ENCODE assay signal across 8 mouse cellular contexts in genomic region chrX:48462297-48462696, GRCm38 (mm10). TPM values are rescaled to one million over a fixed set of nuclear protein-coding genes. Genes with fewer than 3 reads are reported as not detected.
A peak's percentile ranks its signal among the peaks of the same experiment; 100 is the strongest.
DNase-seq lines count a peak whose midpoint lies in the region; ATAC-seq and TF ChIP-seq lines count a peak whose summit lies in the region.

No protein-coding gene starts in this region.

- no peak for TF ChIP-seq CTCF in left cerebral cortex, adult 2 months (IDR thresholded peaks at IDR 0.05)

- no peaks in the 10 kb centered on the region for H3K27me3 ChIP-seq in embryonic facial prominence, embryonic 14.5 days (replicated peaks; ENCODE audit: control insufficient read depth, insufficient read depth, low read length)
- H3K27me3 ChIP-seq in limb, embryonic 10.5 days (ENCODE audit: low read depth, poor library complexity, severe bottlenecking), result peaks cover 29% of the 10 kb centered on the region
- H3K27me3 ChIP-seq in neural tube, embryonic 15.5 days (replicated peaks), result no peaks in the 10 kb centered on the region

- no peak overlapping the region for H3K27ac ChIP-seq in left cerebral cortex, adult 2 months
- H3K27ac ChIP-seq in embryonic facial prominence, embryonic 14.5 days (replicated peaks; ENCODE audit: low read depth, low read length), result no peak overlapping the region
- H3K27ac ChIP-seq in limb, embryonic 10.5 days, result 0 out of 2 replicates have a peak overlapping the region, but pooled peaks have one; percentile 72
- no peak overlapping the region for H3K27ac ChIP-seq in neural tube, embryonic 15.5 days (replicated peaks)

- H3K9me3 ChIP-seq in embryonic facial prominence, embryonic 14.5 days (ENCODE audit: control insufficient read depth, low read length), result no peaks in the 10 kb centered on the region
- no peaks in the 10 kb centered on the region; the same call in 1 of the 2 replicates for H3K9me3 ChIP-seq in limb, embryonic 10.5 days (replicated peaks)
- no peaks in the 10 kb centered on the region for H3K9me3 ChIP-seq in neural tube, embryonic 15.5 days (replicated peaks)

- no peaks in the 10 kb centered on the region for H3K36me3 ChIP-seq in embryonic facial prominence, embryonic 14.5 days (ENCODE audit: control insufficient read depth, insufficient read depth, low read length)
- H3K36me3 ChIP-seq in limb, embryonic 10.5 days, result no peaks in the 10 kb centered on the region
- no peaks in the 10 kb centered on the region for H3K36me3 ChIP-seq in neural tube, embryonic 15.5 days

- no peak for DNase-seq in left cerebral cortex, adult 2 months (ENCODE audit: extremely low spot score in 1 of 2, low spot score in 2 of 2)
- no peak for DNase-seq in left cerebral cortex, postnatal 14 days (ENCODE audit: low spot score in 2 of 2)
- no peak for DNase-seq in embryonic facial prominence, embryonic 14.5 days (ENCODE audit: low spot score)
- DNase-seq in limb, embryonic 10.5 days (ENCODE audit: low spot score), result peak; percentile 35
- no peak for DNase-seq in retina, embryonic 14.5 days (ENCODE audit: low spot score)
- DNase-seq in cerebellum, postnatal 14 days, result no peak
- no peak for DNase-seq in gastrocnemius, postnatal 10 days

- no peaks in the 10 kb centered on the region for H3K4me1 ChIP-seq in embryonic facial prominence, embryonic 14.5 days (ENCODE audit: control insufficient read depth, insufficient read depth, low read length)
- 0 out of 2 replicates have a peak, but pooled peaks cover 3% of the 10 kb centered on the region for H3K4me1 ChIP-seq in limb, embryonic 10.5 days
- H3K4me1 ChIP-seq in neural tube, embryonic 15.5 days, result peaks cover 8% of the 10 kb centered on the region; the same call in 1 of the 2 replicates

- intact Hi-C loops in left cerebral cortex, adult 2 months (cut with DNase I), result loop anchor here (2.0 to 5.0 kb wide), 2 partner anchors 39 to 480 kb away; no protein-coding TSS in a partner anchor
- intact Hi-C loops in left cerebral cortex, postnatal 14 days (cut with DNase I), result loop anchor here (5.0 to 10.0 kb wide), 2 partner anchors 40 to 467 kb away; no protein-coding TSS in a partner anchor

- H3K9ac ChIP-seq in embryonic facial prominence, embryonic 14.5 days (ENCODE audit: low read depth, low read length), result no peak overlapping the region
- H3K9ac ChIP-seq in neural tube, embryonic 15.5 days (replicated peaks), result no peak overlapping the region

- no peak for ATAC-seq in embryonic facial prominence, embryonic 14.5 days (ENCODE audit: low read depth)
- ATAC-seq in neural tube, embryonic 15.5 days (ENCODE audit: low FRiP score), result no peak; the same call in 1 of the 2 replicates

- WGBS in embryonic facial prominence, embryonic 14.5 days, result 42% methylated on average over 4 of the region's 4 CpGs
- 20% methylated on average over 4 of the region's 4 CpGs for WGBS in limb, embryonic 10.5 days
- 41% methylated on average over 4 of the region's 4 CpGs for WGBS in neural tube, embryonic 15.5 days

- peak overlapping the region; percentile 65 for H3K4me2 ChIP-seq in embryonic facial prominence, embryonic 14.5 days (ENCODE audit: low read depth, low read length)
- H3K4me2 ChIP-seq in neural tube, embryonic 15.5 days, result peak overlapping the region; percentile 72

- H3K4me3 ChIP-seq in left cerebral cortex, adult 2 months, result peak overlapping the region; percentile 41
- H3K4me3 ChIP-seq in embryonic facial prominence, embryonic 14.5 days (ENCODE audit: low read depth, low read length), result peak overlapping the region; percentile 40
- peak overlapping the region; percentile 49 for H3K4me3 ChIP-seq in limb, embryonic 10.5 days
- peak overlapping the region; percentile 38 for H3K4me3 ChIP-seq in neural tube, embryonic 15.5 days (replicated peaks)

RNA-seq across cellular contexts. Expression of gene Elf4, which starts 0.6 kb away (rescaled TPM):
- under 1 TPM; 0.63 to 0.84 TPM for total RNA-seq in left cerebral cortex, adult 2 months (2021)
- total RNA-seq in left cerebral cortex, postnatal 14 days (2021), result 1 to 10 TPM in 1 of 2 experiments, under 1 TPM in 1; 0.87 to 1.2 TPM
- polyA plus RNA-seq in embryonic facial prominence, embryonic 14.5 days (2014; fragmentation: Nextera tagmentation; extraction: Ambion mirVana), result 11.5 and 12.7 TPM in 2 replicates
- polyA plus RNA-seq in limb, embryonic 10.5 days (2016; fragmentation: Nextera tagmentation; extraction: Ambion mirVana), result 1.8 and 1.9 TPM in 2 replicates
- 0.74 and 2.5 TPM in 2 replicates for polyA plus RNA-seq in neural tube, embryonic 15.5 days (2015; fragmentation: Nextera tagmentation; extraction: Ambion mirVana)
- 10 to 100 TPM in 1 of 2 experiments, 1 to 10 TPM in 1; 6.1 to 11.3 TPM for total RNA-seq in gastrocnemius, postnatal 10 days (2021)

RNA-seq across cellular contexts. Expression of gene Aifm1, which starts 51.1 kb away (rescaled TPM):
- 10 to 100 TPM; 21.6 to 28.3 TPM for total RNA-seq in left cerebral cortex, adult 2 months (2021)
- 10 to 100 TPM; 28.8 to 31.8 TPM for total RNA-seq in left cerebral cortex, postnatal 14 days (2021)
- polyA plus RNA-seq in embryonic facial prominence, embryonic 14.5 days (2014; fragmentation: Nextera tagmentation; extraction: Ambion mirVana), result 57.4 and 63.5 TPM in 2 replicates
- 85.5 and 93.5 TPM in 2 replicates for polyA plus RNA-seq in limb, embryonic 10.5 days (2016; fragmentation: Nextera tagmentation; extraction: Ambion mirVana)
- 40.9 and 49.1 TPM in 2 replicates for polyA plus RNA-seq in neural tube, embryonic 15.5 days (2015; fragmentation: Nextera tagmentation; extraction: Ambion mirVana)
- 10 to 100 TPM; 41.8 to 46.2 TPM for total RNA-seq in gastrocnemius, postnatal 10 days (2021)

RNA-seq across cellular contexts. Expression of gene Rab33a, which starts 56.8 kb away (rescaled TPM):
- total RNA-seq in left cerebral cortex, adult 2 months (2021), result 10 to 100 TPM; 31.4 to 40.4 TPM
- 10 to 100 TPM; 32.7 to 35.0 TPM for total RNA-seq in left cerebral cortex, postnatal 14 days (2021)
- 4.7 and 5.5 TPM in 2 replicates for polyA plus RNA-seq in embryonic facial prominence, embryonic 14.5 days (2014; fragmentation: Nextera tagmentation; extraction: Ambion mirVana)
- 2.5 and 3.2 TPM in 2 replicates for polyA plus RNA-seq in limb, embryonic 10.5 days (2016; fragmentation: Nextera tagmentation; extraction: Ambion mirVana)
- 78.3 and 102 TPM in 2 replicates for polyA plus RNA-seq in neural tube, embryonic 15.5 days (2015; fragmentation: Nextera tagmentation; extraction: Ambion mirVana)
- 1 to 10 TPM in 1 of 2 experiments, under 1 TPM in 1; 0.54 to 1.2 TPM for total RNA-seq in gastrocnemius, postnatal 10 days (2021)

Comparison
In these comparisons a context has a peak if more than half of its experiments do, and no peak if none do; other contexts are left out.
1. RNA of gene Rab33a, which starts 56.8 kb away (total RNA-seq): 31.4 to 40.4 TPM in left cerebral cortex, adult 2 months and 32.7 to 35.0 TPM in left cerebral cortex, postnatal 14 days; 0.54 to 1.2 TPM in gastrocnemius, postnatal 10 days; every median in the first group is over 10 times any median in the second.
2. Peak in every context shown above with its lines, with median percentiles within 50 percentile points of each other: H3K4me3 ChIP-seq.